In the genomic region with DNA sequence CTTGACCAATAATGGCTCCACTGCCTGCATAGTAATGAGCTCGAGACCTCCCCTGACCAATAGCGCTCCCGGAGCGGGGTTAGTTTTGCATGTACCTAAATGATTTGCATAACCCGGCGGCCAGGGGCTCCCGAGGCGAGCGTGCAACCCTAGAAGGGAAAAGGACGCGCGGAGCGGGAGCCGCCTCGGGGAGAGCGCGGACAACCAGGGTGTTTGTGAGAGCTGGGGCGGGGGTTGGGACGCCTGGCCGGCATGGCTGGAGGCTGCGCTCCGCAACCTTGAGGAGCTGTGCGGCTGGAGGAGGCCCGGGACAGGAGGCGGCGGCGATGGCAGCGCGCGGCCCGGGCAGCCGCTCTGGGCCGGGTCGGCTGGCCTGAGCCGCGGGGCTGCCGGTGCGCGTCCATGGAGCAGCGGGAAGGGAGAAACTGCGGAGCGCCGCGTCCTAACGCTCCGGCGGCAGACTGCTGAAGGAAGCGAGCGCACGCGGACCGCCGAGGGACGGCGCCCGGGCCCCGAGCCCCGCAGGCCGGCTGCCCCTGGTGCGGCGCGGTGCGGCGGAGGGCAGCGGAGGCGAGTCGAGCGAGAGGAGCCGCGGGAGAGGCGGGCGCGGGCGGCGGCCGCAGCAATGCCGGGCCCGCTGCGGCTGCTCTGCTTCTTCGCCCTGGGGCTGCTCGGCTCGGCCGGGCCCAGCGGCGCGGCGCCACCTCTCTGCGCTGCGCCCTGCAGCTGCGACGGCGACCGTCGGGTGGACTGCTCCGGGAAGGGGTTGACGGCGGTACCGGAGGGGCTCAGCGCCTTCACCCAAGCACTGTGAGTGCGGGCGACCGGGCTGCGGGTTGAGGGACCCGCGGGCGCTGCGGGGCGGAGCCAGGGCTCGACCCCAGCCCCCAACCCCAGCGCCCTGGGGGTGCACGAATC, we compare ENCODE assay signal across 8 mouse cellular contexts. TPM values are rescaled to one million over a fixed set of nuclear protein-coding genes. Genes with fewer than 3 reads are reported as not detected.
DNase-seq lines count a peak whose midpoint lies in the region; ATAC-seq and TF ChIP-seq lines count a peak whose summit lies in the region.

A gene (plus strand): TSS at position 152 of the 918 bp plus-strand sequence.

- H3K4me2 ChIP-seq in forebrain, embryonic 15.5 days (replicated peaks): peak within 1 kb of the TSS; percentile 81

- TF ChIP-seq CTCF in lung, adult 2 months (IDR thresholded peaks at IDR 0.05; ENCODE audit: insufficient read depth, low read length): no peak
- 0 out of 2 replicates have a peak, but pooled peaks have one; percentile 18 for TF ChIP-seq CTCF in olfactory bulb, adult 2 months (IDR thresholded peaks at IDR 0.05; ENCODE audit: insufficient read depth, low read depth, low read length)
- TF ChIP-seq CTCF in thymus, adult 2 months (IDR thresholded peaks at IDR 0.05; ENCODE audit: borderline replicate concordance, control insufficient read depth, extremely low read depth, insufficient read depth, low read length, poor library complexity): no peak

- peak within 1 kb of the TSS; percentile 97 for H3K27ac ChIP-seq in ES-E14 (ENCODE audit: insufficient read depth, low read depth, low read length, poor library complexity, severe bottlenecking)
- peak within 1 kb of the TSS; percentile 69 for H3K27ac ChIP-seq in forebrain, embryonic 15.5 days (replicated peaks)
- peak within 1 kb of the TSS; percentile 86 for H3K27ac ChIP-seq in olfactory bulb, adult 2 months (ENCODE audit: insufficient read depth, low read depth, low read length)
- no peak within 1 kb of the TSS for H3K27ac ChIP-seq in thymus, adult 2 months (ENCODE audit: control insufficient read depth, insufficient read depth, low read length)

- ATAC-seq in forebrain, embryonic 15.5 days (replicated peaks): peak; percentile 98

- peaks cover 7 to 12% of the 10 kb centered on the region in 2 experiments for H3K4me1 ChIP-seq in ES-E14 (ENCODE audit: control insufficient read depth in 2 of 2, insufficient read depth in 2 of 2, low read length in 2 of 2, poor library complexity in 1 of 2)
- peaks cover 13% of the 10 kb centered on the region for H3K4me1 ChIP-seq in forebrain, embryonic 15.5 days
- H3K4me1 ChIP-seq in lung, adult 2 months (ENCODE audit: control insufficient read depth, insufficient read depth, low read length): 0 out of 2 replicates have a peak, but pooled peaks cover 2% of the 10 kb centered on the region
- 0 out of 2 replicates have a peak, but pooled peaks cover 5% of the 10 kb centered on the region for H3K4me1 ChIP-seq in olfactory bulb, adult 2 months (ENCODE audit: control insufficient read depth, insufficient read depth, low read length)
- peaks cover 7% of the 10 kb centered on the region; the same call in 1 of the 2 replicates for H3K4me1 ChIP-seq in thymus, adult 2 months (replicated peaks; ENCODE audit: control insufficient read depth, insufficient read depth, low read length)

- in situ Hi-C loops in ES-E14 (cut with MboI; ENCODE audit: low sequenced_read_pairs in 2 of 2, unreplicated experiment in 2 of 2): no loop called here

- H3K36me3 ChIP-seq in ES-E14 (ENCODE audit: control insufficient read depth, insufficient read depth, low read length, poor library complexity, severe bottlenecking): peaks cover 2% of the 10 kb centered on the region
- no peaks in the 10 kb centered on the region for H3K36me3 ChIP-seq in forebrain, embryonic 15.5 days
- H3K36me3 ChIP-seq in thymus, adult 2 months (ENCODE audit: control insufficient read depth, insufficient read depth, low read length): no peaks in the 10 kb centered on the region

- no peaks in the 10 kb centered on the region for H3K9me3 ChIP-seq in ES-E14 (ENCODE audit: control insufficient read depth, insufficient read depth, low read depth, low read length)
- H3K9me3 ChIP-seq in forebrain, embryonic 15.5 days: no peaks in the 10 kb centered on the region

- H3K4me3 ChIP-seq in ES-E14 (ENCODE audit: insufficient read depth in 1 of 2, low read depth in 1 of 2, low read length in 2 of 2, poor library complexity in 1 of 2, severe bottlenecking in 1 of 2): peak within 1 kb of the TSS; percentile 93 to 96
- peak within 1 kb of the TSS; percentile 63 for H3K4me3 ChIP-seq in forebrain, embryonic 15.5 days
- H3K4me3 ChIP-seq in lung, adult 2 months (replicated peaks; ENCODE audit: extremely low read depth, low read depth, low read length): peak within 1 kb of the TSS; percentile 62
- H3K4me3 ChIP-seq in olfactory bulb, adult 2 months (ENCODE audit: insufficient read depth, low read depth, low read length): peak within 1 kb of the TSS; percentile 97
- H3K4me3 ChIP-seq in thymus, adult 2 months (ENCODE audit: control insufficient read depth, insufficient read depth, low read length): peak within 1 kb of the TSS; percentile 48

- H3K9ac ChIP-seq in ES-E14 (ENCODE audit: insufficient read depth, low read depth, low read length, poor library complexity, severe bottlenecking): peak within 1 kb of the TSS; percentile 98
- H3K9ac ChIP-seq in forebrain, embryonic 15.5 days (replicated peaks): peak within 1 kb of the TSS; percentile 73

- peaks cover 18% of the 10 kb centered on the region for H3K27me3 ChIP-seq in forebrain, embryonic 15.5 days
- peaks cover 20% of the 10 kb centered on the region for H3K27me3 ChIP-seq in thymus, adult 2 months (ENCODE audit: control insufficient read depth, insufficient read depth, low read length)

- intact Hi-C loops in heart, postnatal 25 days (cut with DNase I): loop anchor here (5.0 kb wide), 2 partner anchors 40 to 100 kb away; a partner anchor contains a TSS

- under 1% methylated on average over 99 of the region's 111 CpGs for WGBS in forebrain, embryonic 15.5 days
- under 1% methylated on average over 111 of the region's 111 CpGs for WGBS in lung, adult 2 months
- WGBS in olfactory bulb, adult 2 months: 1% methylated on average over 111 of the region's 111 CpGs
- 1% methylated on average over 95 of the region's 111 CpGs for WGBS in thymus, adult 2 months

- peak; percentile 47; the same call in 1 of the 2 replicates for TF ChIP-seq POLR2A in lung, adult 2 months (IDR thresholded peaks at IDR 0.05; ENCODE audit: borderline replicate concordance, extremely low read depth, low read depth, low read length)
- TF ChIP-seq POLR2A in olfactory bulb, adult 2 months (IDR thresholded peaks at IDR 0.05; ENCODE audit: insufficient read depth, low read depth, low read length): peak; percentile 98
- no peak for TF ChIP-seq POLR2A in thymus, adult 2 months (IDR thresholded peaks at IDR 0.05; ENCODE audit: control insufficient read depth, extremely low read depth, insufficient read depth, low read length, poor library complexity)

- peak; percentile 95 for DNase-seq in ES-E14 (ENCODE audit: low read depth, low spot score)
- peak; percentile 96 for DNase-seq in cerebellum, adult 11-12 months
- peak; percentile 93 for DNase-seq in heart, postnatal 25 days (ENCODE audit: low spot score)
- peak; percentile 94 to 96 for DNase-seq in layer of hippocampus, adult 18-20 months (ENCODE audit: low spot score in 2 of 2)
- DNase-seq in lung, adult 2 months: peak; percentile 91
- DNase-seq in thymus, adult 2 months: peak; percentile 61

TF ChIP-seq in ES-E14, 5 proteins besides CTCF, POLR2A, EP300 and RAD21:
- TF ChIP-seq HCFC1 (IDR thresholded peaks at IDR 0.05; ENCODE audit: borderline replicate concordance, insufficient read depth, low read length) (peak; percentile 31; the same call in 1 of the 2 replicates), MAFK (IDR thresholded peaks at IDR 0.05; ENCODE audit: insufficient read depth, low read depth, low read length) (no peak)

RNA-seq across cellular contexts. Expression of the gene that starts here (rescaled TPM):
- total RNA-seq in ES-E14 (2012; rRNA removed): 68.9 and 108 TPM in 2 replicates
- polyA plus RNA-seq in forebrain, embryonic 15.5 days (2015; fragmentation: Nextera tagmentation; extraction: Ambion mirVana): 2.8 and 3.0 TPM in 2 replicates
- 10 to 100 TPM; 26.0 to 28.9 TPM for total RNA-seq in heart, postnatal 25 days (2021)
- 10 to 100 TPM; 27.9 to 31.8 TPM for total RNA-seq in layer of hippocampus, adult 18-20 months (2021)
- 5.1 and 6.6 TPM in 2 replicates for polyA plus RNA-seq in lung, adult 2 months (2012; rRNA removed)
- polyA plus RNA-seq in olfactory bulb, adult 2 months (2012; ENCODE audit: insufficient read depth, insufficient read length, low replicate concordance, missing spikeins): not detected in 2 replicates
- 4.5 and 7.2 TPM in 2 replicates for polyA plus RNA-seq in thymus, adult 2 months (2012; rRNA removed)
